10 mouse cellular contexts compared by ENCODE assay signal in genomic region chr8:120136618-120137017, GRCm38 (mm10). TPM values are rescaled to one million over a fixed set of nuclear protein-coding genes. Genes with fewer than 3 reads are reported as not detected.
DNase-seq lines count a peak whose midpoint lies in the region; ATAC-seq and TF ChIP-seq lines count a peak whose summit lies in the region.
"Had no signal": no experiment of that assay in that cellular context is flagged by ENCODE, and none has a peak within 500 bp of the region (broad histone marks: within the 10 kb centered on the region; RNA-seq: fewer than 3 reads in every experiment).

No protein-coding gene starts in this region.

- 56% methylated on average over 7 of the region's 7 CpGs for WGBS in heart, embryonic 10.5 days
- 25% methylated on average over 7 of the region's 7 CpGs for WGBS in olfactory bulb, adult 2 months
- WGBS in intestine, postnatal 0 days, result 77% methylated on average over 7 of the region's 7 CpGs
- 66% methylated on average over 7 of the region's 7 CpGs for WGBS in liver, embryonic 11.5 days

- H3K36me3 ChIP-seq in heart, embryonic 10.5 days, result peaks cover 2% of the 10 kb centered on the region; the same call in 1 of the 2 replicates
- no peaks in the 10 kb centered on the region for H3K36me3 ChIP-seq in intestine, postnatal 0 days (ENCODE audit: control insufficient read depth, insufficient read depth)
- no peaks in the 10 kb centered on the region for H3K36me3 ChIP-seq in liver, embryonic 11.5 days (ENCODE audit: control insufficient read depth, insufficient read depth, low read length)

- ATAC-seq in intestine, postnatal 0 days, result no peak
- no peak for ATAC-seq in liver, embryonic 11.5 days (replicated peaks; ENCODE audit: low FRiP score)
- ATAC-seq: CD4-positive, CD25-positive, alpha-beta regulatory T cell, adult 4 months had no signal

- intact Hi-C loops in heart, postnatal 14 days (cut with DNase I), result no loop called here

- TF ChIP-seq POLR2A in cortical plate, adult 2 months (IDR thresholded peaks at IDR 0.05; ENCODE audit: extremely low read depth, insufficient read depth, low read length), result 0 out of 2 replicates have a peak, but pooled peaks have one; percentile 13
- TF ChIP-seq POLR2A in olfactory bulb, adult 2 months (IDR thresholded peaks at IDR 0.05; ENCODE audit: insufficient read depth, low read depth, low read length), result no peak

- no peak overlapping the region for H3K27ac ChIP-seq in heart, embryonic 10.5 days
- no peak overlapping the region for H3K27ac ChIP-seq in cortical plate, adult 2 months (ENCODE audit: insufficient read depth, low read length)
- peak overlapping the region; percentile 47 for H3K27ac ChIP-seq in olfactory bulb, adult 2 months (ENCODE audit: insufficient read depth, low read depth, low read length)
- H3K27ac ChIP-seq in intestine, postnatal 0 days (ENCODE audit: low read depth, low read length), result no peak overlapping the region
- no peak overlapping the region for H3K27ac ChIP-seq in liver, embryonic 11.5 days (ENCODE audit: low read depth, low read length)
- H3K27ac ChIP-seq: kidney, postnatal 0 days had no signal

- H3K4me2 ChIP-seq in intestine, postnatal 0 days (replicated peaks; ENCODE audit: low read depth), result no peak overlapping the region
- H3K4me2 ChIP-seq in liver, embryonic 11.5 days, result no peak overlapping the region

- peaks cover 29% of the 10 kb centered on the region for H3K4me1 ChIP-seq in heart, embryonic 10.5 days
- H3K4me1 ChIP-seq in cortical plate, adult 2 months (ENCODE audit: control insufficient read depth, insufficient read depth, low read length), result peaks cover 7% of the 10 kb centered on the region
- peaks cover 53% of the 10 kb centered on the region for H3K4me1 ChIP-seq in olfactory bulb, adult 2 months (ENCODE audit: control insufficient read depth, insufficient read depth, low read length)
- H3K4me1 ChIP-seq in intestine, postnatal 0 days (replicated peaks; ENCODE audit: control insufficient read depth, insufficient read depth, low read length), result peaks cover 13% of the 10 kb centered on the region; the same call in 1 of the 2 replicates
- H3K4me1 ChIP-seq in liver, embryonic 11.5 days (replicated peaks; ENCODE audit: control insufficient read depth, insufficient read depth, low read length), result no peaks in the 10 kb centered on the region; the same call in 1 of the 2 replicates

- DNase-seq in heart, adult 18-20 months, result peak; percentile 72 to 73
- no peak for DNase-seq in heart, embryonic 10.5 days (ENCODE audit: low spot score)
- DNase-seq in heart, postnatal 14 days, result peak; percentile 45 to 67
- no peak for DNase-seq in kidney, adult 9 months
- no peak for DNase-seq in liver, embryonic 11.5 days (ENCODE audit: low spot score)

- peaks cover 8% of the 10 kb centered on the region; the same call in 1 of the 2 replicates for H3K27me3 ChIP-seq in heart, embryonic 10.5 days (ENCODE audit: insufficient read depth, poor library complexity, severe bottlenecking)
- no peaks in the 10 kb centered on the region for H3K27me3 ChIP-seq in intestine, postnatal 0 days (replicated peaks; ENCODE audit: control insufficient read depth, insufficient read depth, low read length)
- peaks cover 2% of the 10 kb centered on the region; the same call in 1 of the 2 replicates for H3K27me3 ChIP-seq in liver, embryonic 11.5 days (replicated peaks; ENCODE audit: control insufficient read depth, insufficient read depth, low read length)

- H3K4me3 ChIP-seq in heart, embryonic 10.5 days, result no peak overlapping the region
- no peak overlapping the region for H3K4me3 ChIP-seq in cortical plate, adult 2 months (ENCODE audit: insufficient read depth, low read length)
- H3K4me3 ChIP-seq in olfactory bulb, adult 2 months (ENCODE audit: insufficient read depth, low read depth, low read length), result no peak overlapping the region
- no peak overlapping the region for H3K4me3 ChIP-seq in intestine, postnatal 0 days (ENCODE audit: low read depth, low read length)
- no peak overlapping the region for H3K4me3 ChIP-seq in liver, embryonic 11.5 days (ENCODE audit: low read depth, low read length)

- H3K9ac ChIP-seq in intestine, postnatal 0 days (ENCODE audit: low read depth, low read length), result no peak overlapping the region
- H3K9ac ChIP-seq in liver, embryonic 11.5 days (ENCODE audit: low read depth, low read length), result no peak overlapping the region

- 0 out of 2 replicates have a peak, but pooled peaks have one; percentile 16 for TF ChIP-seq CTCF in cortical plate, adult 2 months (IDR thresholded peaks at IDR 0.05; ENCODE audit: extremely low read depth, insufficient read depth, low read length)
- no peak for TF ChIP-seq CTCF in olfactory bulb, adult 2 months (IDR thresholded peaks at IDR 0.05; ENCODE audit: insufficient read depth, low read depth, low read length)
- no peak for TF ChIP-seq CTCF in intestine, postnatal 0 days (IDR thresholded peaks at IDR 0.05; ENCODE audit: low read depth)

- no peaks in the 10 kb centered on the region for H3K9me3 ChIP-seq in heart, embryonic 10.5 days
- no peaks in the 10 kb centered on the region for H3K9me3 ChIP-seq in intestine, postnatal 0 days (ENCODE audit: control insufficient read depth)
- H3K9me3 ChIP-seq in liver, embryonic 11.5 days (ENCODE audit: control insufficient read depth, low read length), result no peaks in the 10 kb centered on the region

RNA-seq across cellular contexts. Expression of gene 6430548M08Rik, which starts 22.7 kb away (rescaled TPM):
- 10 to 100 TPM; 15.1 to 19.3 TPM for total RNA-seq in heart, adult 18-20 months (2021)
- 8.2 and 11.9 TPM in 2 replicates for polyA plus RNA-seq in heart, embryonic 10.5 days (2016; fragmentation: Nextera tagmentation; extraction: Ambion mirVana)
- polyA plus RNA-seq in cortical plate, adult 2 months (2012; rRNA removed), result 144 and 149 TPM in 2 replicates
- 10 to 100 TPM; 11.7 to 13.3 TPM for total RNA-seq in heart, postnatal 14 days (2021)
- polyA plus RNA-seq in olfactory bulb, adult 2 months (2012; ENCODE audit: insufficient read depth, insufficient read length, low replicate concordance, missing spikeins), result 253 and 540 TPM in 2 replicates
- 6.0 and 7.1 TPM in 2 replicates for polyA plus RNA-seq in intestine, postnatal 0 days (2015; fragmentation: Nextera tagmentation; extraction: Ambion mirVana)
- 2.1 TPM in 2 replicates for polyA plus RNA-seq in liver, embryonic 11.5 days (2014; fragmentation: Nextera tagmentation; extraction: Ambion mirVana)

RNA-seq across cellular contexts. Expression of gene Zdhhc7, which starts 35.3 kb away (rescaled TPM):
- 10 to 100 TPM; 36.6 to 38.6 TPM for total RNA-seq in heart, adult 18-20 months (2021)
- 35.5 and 37.3 TPM in 2 replicates for polyA plus RNA-seq in heart, embryonic 10.5 days (2016; fragmentation: Nextera tagmentation; extraction: Ambion mirVana)
- polyA plus RNA-seq in cortical plate, adult 2 months (2012; rRNA removed), result 35.5 and 36.6 TPM in 2 replicates
- 10 to 100 TPM; 41.5 to 42.2 TPM for total RNA-seq in heart, postnatal 14 days (2021)
- polyA plus RNA-seq in olfactory bulb, adult 2 months (2012; ENCODE audit: insufficient read depth, insufficient read length, low replicate concordance, missing spikeins), result not detected in 2 replicates
- 39.4 and 44.9 TPM in 2 replicates for polyA plus RNA-seq in intestine, postnatal 0 days (2015; fragmentation: Nextera tagmentation; extraction: Ambion mirVana)
- 27.4 and 30.1 TPM in 2 replicates for polyA plus RNA-seq in liver, embryonic 11.5 days (2014; fragmentation: Nextera tagmentation; extraction: Ambion mirVana)

RNA-seq across cellular contexts. Expression of gene Fam92b, which starts 40.6 kb away (rescaled TPM):
- under 1 TPM in 1 of 2 experiments, not detected in 1; 0.31 TPM for total RNA-seq in heart, adult 18-20 months (2021)
- 0.16 and 0.31 TPM in 2 replicates for polyA plus RNA-seq in heart, embryonic 10.5 days (2016; fragmentation: Nextera tagmentation; extraction: Ambion mirVana)
- polyA plus RNA-seq in cortical plate, adult 2 months (2012; rRNA removed), result 0.57 and 0.69 TPM in 2 replicates
- not detected for total RNA-seq in heart, postnatal 14 days (2021)
- not detected in 2 replicates for polyA plus RNA-seq in olfactory bulb, adult 2 months (2012; ENCODE audit: insufficient read depth, insufficient read length, low replicate concordance, missing spikeins)
- 0.29 TPM in 1 of 2 replicates, not detected in the other for polyA plus RNA-seq in intestine, postnatal 0 days (2015; fragmentation: Nextera tagmentation; extraction: Ambion mirVana)
- polyA plus RNA-seq in liver, embryonic 11.5 days (2014; fragmentation: Nextera tagmentation; extraction: Ambion mirVana), result 0.27 TPM in 1 of 2 replicates, not detected in the other
- polyA plus RNA-seq: CD4-positive, CD25-positive, alpha-beta regulatory T cell, adult 4 months; kidney, postnatal 0 days had no signal

Comparison
In these comparisons a context has a peak if more than half of its experiments do, and no peak if none do; other contexts are left out.
1. DNase-seq: peak in heart, adult 18-20 months (2 of 2) and heart, postnatal 14 days (2 of 2); none in heart, embryonic 10.5 days (single experiment), kidney, adult 9 months (single experiment) and liver, embryonic 11.5 days (single experiment).
2. RNA of gene 6430548M08Rik, which starts 22.7 kb away (polyA plus RNA-seq): 253 to 540 TPM in olfactory bulb, adult 2 months and 144 to 149 TPM in cortical plate, adult 2 months; 8.2 to 11.9 TPM in heart, embryonic 10.5 days, 6.0 to 7.1 TPM in intestine, postnatal 0 days and 2.1 TPM in liver, embryonic 11.5 days; every median in the first group is over 10 times any median in the second.
3. RNA of gene Zdhhc7, which starts 35.3 kb away (polyA plus RNA-seq): 39.4 to 44.9 TPM in intestine, postnatal 0 days, 35.5 to 37.3 TPM in heart, embryonic 10.5 days, 35.5 to 36.6 TPM in cortical plate, adult 2 months and 27.4 to 30.1 TPM in liver, embryonic 11.5 days; not detected in olfactory bulb, adult 2 months; every median in the first group is over 10 times any median in the second.